Mouse (Mus musculus) R1 (cell line): ENCODE measurements around the gene Psma1.

Source experiments
- DNase-seq: peaks from one replicate; pipeline ENCODE4 v3.0.0-alpha.2; 2018; ENCODE audit warnings: low read depth, low spot score

Gene Psma1

GRCm38 (mm10) chr7:114275372-114276004 is 430 bp downstream of the Psma1 start:
- DNase-seq: no peak

- no peak for DNase-seq
Observed at GRCm38 (mm10) chr7:114268446-114268845, 7.5 kb downstream of the Psma1 start.

- peak; percentile 94 for DNase-seq
Observed at GRCm38 (mm10) chr7:114253885-114254833, 21.8 kb downstream of the Psma1 start, which contains the start of gene Copb1. Copb1 (minus strand) TSS chr7:114254711.

- peak; percentile 81 for DNase-seq
Observed at GRCm38 (mm10) chr7:114251684-114252083, 24.2 kb downstream of the Psma1 start.

GRCm38 (mm10) chr7:114233980-114234379 is 41.9 kb downstream of the Psma1 start:
- DNase-seq: peak; percentile 21

GRCm38 (mm10) chr7:114232982-114233381 is 42.9 kb downstream of the Psma1 start:
- DNase-seq: peak; percentile 21

- DNase-seq: no peak
Observed at GRCm38 (mm10) chr7:114231857-114232256, 44.1 kb downstream of the Psma1 start.

GRCm38 (mm10) chr7:114226521-114226920 is 49.4 kb downstream of the Psma1 start:
- no peak for DNase-seq

- DNase-seq: no peak
Observed at GRCm38 (mm10) chr7:114220433-114220832, 55.5 kb downstream of the Psma1 start.

GRCm38 (mm10) chr7:114216908-114217307 is 59.0 kb downstream of the Psma1 start:
- DNase-seq: no peak
